Mouse (Mus musculus): ENCODE data around the gene Ubr3. TPM values are rescaled to one million over a fixed set of nuclear protein-coding genes. Genes with fewer than 3 reads are reported as not detected.

Gene Ubr3
- 10 to 100 TPM; 67.0 to 84.1 TPM for total RNA-seq (2021)
- long read RNA-seq, experiment 1, full-length matches to known transcripts = 2 of 8 reads
- long read RNA-seq, experiment 1, partial matches to known transcripts = 2 of 8 reads
- long read RNA-seq, experiment 1, other reads (novel, unspliced or antisense) = 4 of 8 reads
- long read RNA-seq, experiment 2, full-length matches to known transcripts = 3 of 16 reads
- long read RNA-seq, experiment 2, partial matches to known transcripts = 2 of 16 reads
- long read RNA-seq, experiment 2, other reads (novel, unspliced or antisense) = 11 of 16 reads

DNA sequence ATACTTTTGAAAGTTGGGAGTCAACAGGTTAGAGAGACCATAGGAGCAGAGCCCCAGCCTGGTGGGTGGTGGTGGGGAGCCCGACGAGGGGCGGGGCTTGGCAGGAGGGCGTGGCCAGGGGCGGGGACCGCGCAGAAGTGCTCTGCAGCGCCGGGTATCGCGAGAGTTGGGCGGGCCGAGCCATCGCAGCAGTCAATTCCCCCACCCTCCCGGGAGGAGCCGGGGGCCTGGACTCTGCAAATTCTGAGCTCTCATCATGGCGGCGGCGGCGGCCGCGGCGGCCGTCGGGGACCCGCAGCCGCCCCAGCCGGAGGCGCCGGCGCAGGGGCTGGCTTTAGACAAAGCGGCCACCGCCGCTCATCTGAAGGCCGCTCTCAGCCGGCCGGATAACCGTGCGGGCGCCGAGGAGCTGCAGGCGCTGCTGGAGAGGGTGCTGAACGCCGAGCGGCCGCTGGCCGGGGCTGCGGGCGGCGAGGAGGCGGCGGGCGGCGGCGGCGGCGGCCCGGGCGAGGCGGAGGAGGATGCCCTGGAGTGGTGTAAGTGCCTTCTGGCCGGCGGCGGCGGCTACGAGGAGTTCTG, at the start of gene Ubr3:
Gene Ubr3, plus strand, starts transcription at position 208 of the 579 bp plus-strand sequence.
- peak; percentile 100 for DNase-seq

- DNase-seq = no peak
Measured at GRCm38 (mm10) chr2:69849215-69849614, 47.8 kb upstream of the Ubr3 start.

DNA sequence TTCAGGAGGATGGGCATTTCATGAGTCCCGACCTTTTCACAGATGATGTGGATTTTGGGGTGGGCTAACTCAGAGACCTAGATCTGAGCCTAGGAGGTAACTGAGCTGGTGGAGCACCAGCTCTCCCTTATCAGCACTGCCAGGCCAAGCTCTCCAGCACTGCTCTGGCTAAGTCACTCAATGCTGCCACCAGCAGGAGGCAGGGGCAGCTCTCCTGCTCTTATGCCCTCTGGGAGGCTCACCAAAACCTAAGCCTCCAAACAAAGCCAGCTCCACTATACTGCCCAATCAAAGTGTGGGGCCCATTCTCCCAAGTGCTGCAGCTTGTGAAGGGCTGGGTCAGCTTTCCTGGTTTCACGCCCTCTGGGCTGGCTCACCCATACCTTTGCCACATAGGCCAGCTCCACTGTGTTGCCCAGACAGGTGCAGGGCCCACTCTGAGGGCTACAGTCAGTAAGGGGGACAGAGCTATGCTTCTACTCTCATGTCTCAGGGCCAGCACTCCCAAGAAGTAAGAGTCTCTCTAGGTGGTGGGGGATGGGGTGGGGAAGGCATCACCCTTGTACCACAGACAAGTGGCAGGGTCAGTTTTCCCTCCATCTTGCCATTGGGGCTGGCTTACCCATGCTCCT, 45.5 kb upstream of the Ubr3 start:
- no peak for DNase-seq

GRCm38 (mm10) chr2:69856392-69856791, 40.7 kb upstream of the Ubr3 start:
- DNase-seq = no peak

- DNase-seq = no peak
Measured at GRCm38 (mm10) chr2:69857882-69858281, 39.2 kb upstream of the Ubr3 start.

DNA sequence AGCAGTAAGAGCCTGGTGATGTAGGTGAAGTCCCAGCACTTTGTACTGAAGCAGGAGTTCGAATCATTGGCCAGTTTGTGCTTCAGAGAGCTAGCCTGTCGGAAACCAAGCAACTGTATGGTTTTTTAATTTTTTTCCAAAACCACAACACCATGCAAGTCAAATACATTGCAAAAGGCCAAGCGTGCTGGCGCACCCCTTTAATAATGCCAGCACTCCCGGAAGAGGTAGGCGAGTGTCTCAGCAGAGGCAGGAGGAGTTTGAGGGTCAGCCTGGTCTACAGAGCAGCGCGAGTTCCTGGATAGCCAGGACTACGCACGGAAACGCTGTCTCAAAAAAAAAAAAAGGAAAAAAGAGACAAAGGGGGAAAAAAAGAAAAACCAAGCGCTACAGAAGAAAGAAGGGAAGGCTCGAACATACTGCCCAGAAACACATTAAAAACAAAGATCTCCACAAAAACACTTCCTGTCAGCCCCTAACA, 36.0 kb upstream of the Ubr3 start:
- DNase-seq = peak; percentile 44

GRCm38 (mm10) chr2:69861485-69862091, 35.5 kb upstream of the Ubr3 start, which contains the start of gene Ssb:
Gene Ssb, plus strand, starts transcription at chr2:69861562.
- DNase-seq = peak; percentile 96

- no peak for DNase-seq
Measured at GRCm38 (mm10) chr2:69862117-69862657, 34.9 kb upstream of the Ubr3 start.

GRCm38 (mm10) chr2:69883990-69884391, 13.1 kb upstream of the Ubr3 start:
- no peak for DNase-seq

GRCm38 (mm10) chr2:69884581-69884980, 12.5 kb upstream of the Ubr3 start:
- DNase-seq = no peak

- no peak for DNase-seq
Measured at GRCm38 (mm10) chr2:69885050-69885449, 12.0 kb upstream of the Ubr3 start.

DNA sequence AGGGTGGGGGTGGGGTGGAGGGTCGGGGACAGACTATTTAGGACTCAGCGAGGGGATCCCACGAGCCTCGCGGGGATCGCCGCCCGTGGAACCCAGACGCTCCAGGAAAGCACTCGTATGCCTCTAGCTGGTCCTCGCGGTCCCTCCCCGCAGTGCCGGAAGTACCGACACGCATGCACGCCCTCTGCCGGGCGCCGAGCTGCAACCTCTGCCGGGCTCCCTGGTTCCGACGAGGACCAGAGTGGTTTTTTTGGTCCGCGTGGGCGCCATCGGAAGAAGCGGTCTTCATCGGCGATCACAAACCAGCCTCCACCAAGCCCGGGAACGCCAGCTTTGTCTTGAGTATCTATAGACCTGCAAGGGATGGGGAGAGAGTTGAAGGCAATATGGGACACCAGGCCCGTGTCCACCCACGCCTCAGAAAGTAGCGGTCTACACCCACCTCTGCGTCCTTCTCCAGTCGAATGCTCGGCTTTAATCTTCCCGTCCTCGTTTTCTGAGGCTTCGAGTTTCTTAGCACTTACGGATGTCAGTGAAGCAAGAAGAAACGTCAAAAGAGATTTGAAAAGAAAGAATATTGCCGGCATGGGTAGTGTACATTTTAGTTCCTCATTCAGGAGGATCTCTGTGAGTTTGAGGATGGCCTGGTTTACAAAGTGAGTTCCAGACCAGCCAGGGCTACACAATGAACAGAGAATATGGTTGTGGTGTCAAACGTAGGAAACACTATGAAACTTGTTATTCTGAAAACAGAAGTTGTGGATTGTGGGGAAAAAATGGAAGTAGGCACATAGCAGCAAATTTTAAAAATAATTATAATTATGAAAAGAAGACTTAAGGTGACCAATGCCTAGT, 11.4 kb upstream of the Ubr3 start, which contains the start of gene Mettl5:
Gene Mettl5, minus strand, starts transcription at position 165 of the 855 bp plus-strand sequence.
- DNase-seq = peak; percentile 94

DNA sequence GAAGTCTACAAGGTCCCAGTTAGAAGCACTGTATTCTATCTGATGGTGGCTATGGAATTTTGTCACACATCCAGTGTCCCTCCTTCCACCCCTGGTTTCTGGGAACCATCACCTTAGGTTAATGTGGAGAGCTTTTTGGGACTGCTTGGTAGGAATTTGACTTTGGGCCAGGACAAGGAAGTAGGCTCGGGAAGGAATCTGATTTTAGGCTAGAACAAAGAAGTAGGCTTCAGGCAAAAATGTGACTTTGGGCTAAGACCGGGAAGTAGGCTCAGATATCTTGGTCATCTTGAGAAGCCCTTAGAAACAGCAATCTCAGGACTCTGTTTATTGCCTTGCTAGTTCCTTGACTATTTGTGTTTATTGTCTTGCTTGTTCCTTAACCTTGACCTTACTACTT, 8.1 kb upstream of the Ubr3 start:
- no peak for DNase-seq

DNA sequence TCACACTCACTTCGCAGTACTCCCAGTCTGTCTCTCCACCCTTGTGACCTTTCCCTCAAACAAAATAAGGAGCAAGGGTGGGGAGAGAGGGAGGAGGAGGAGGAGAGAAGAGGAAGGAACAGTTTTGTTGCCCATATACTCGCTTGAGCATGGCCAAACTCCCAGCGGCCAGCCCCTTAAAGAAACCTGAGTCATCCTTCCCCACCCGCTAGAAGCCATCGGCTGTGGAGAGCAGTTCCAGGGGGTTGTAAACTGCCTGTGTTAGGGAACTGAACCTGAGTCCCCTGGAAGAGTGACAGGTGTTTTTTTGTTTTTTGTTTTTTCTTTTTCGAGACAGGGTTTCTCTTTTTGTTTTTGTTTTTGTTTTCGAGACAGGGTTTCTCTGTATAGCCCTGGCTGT, 6.2 kb upstream of the Ubr3 start:
- DNase-seq = no peak

- DNase-seq = no peak
Measured at GRCm38 (mm10) chr2:69893145-69893544, 3.9 kb upstream of the Ubr3 start.

GRCm38 (mm10) chr2:69893891-69894290, 3.2 kb upstream of the Ubr3 start:
- no peak for DNase-seq

DNA sequence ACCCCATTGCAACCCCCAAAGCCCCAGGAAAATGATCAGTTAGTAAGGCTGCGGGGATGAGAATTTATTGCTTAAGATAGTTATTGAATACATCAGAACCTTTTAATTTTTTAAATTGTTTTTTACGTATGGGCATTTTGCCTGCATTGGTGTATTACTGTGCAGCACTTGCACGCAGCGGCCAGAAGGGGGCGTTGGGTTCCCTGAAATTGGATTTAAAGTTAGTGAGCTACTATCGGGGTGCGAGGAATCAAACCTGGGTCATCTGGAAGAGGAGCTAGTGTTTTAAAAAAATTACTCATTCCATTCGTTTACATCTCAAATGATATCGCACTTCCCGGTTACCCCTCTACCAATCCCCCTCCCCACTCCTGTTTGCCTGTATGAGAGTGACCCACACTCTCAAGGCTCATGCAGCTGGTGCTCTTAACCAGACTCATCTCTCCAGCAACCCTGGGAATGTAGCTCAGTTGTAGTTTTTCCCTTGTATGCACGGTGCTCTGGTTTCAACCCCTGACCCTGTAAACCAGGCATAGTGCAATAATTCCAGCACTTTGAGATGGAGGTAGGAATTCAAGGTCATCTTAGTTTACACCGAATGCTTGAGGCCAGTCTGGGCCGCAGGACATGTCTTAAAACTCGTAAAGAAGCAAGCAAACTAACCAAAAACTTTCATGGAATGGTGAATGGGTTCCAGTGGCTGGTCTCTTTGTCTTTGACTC, 1.4 kb upstream of the Ubr3 start:
- no peak for DNase-seq

DNA sequence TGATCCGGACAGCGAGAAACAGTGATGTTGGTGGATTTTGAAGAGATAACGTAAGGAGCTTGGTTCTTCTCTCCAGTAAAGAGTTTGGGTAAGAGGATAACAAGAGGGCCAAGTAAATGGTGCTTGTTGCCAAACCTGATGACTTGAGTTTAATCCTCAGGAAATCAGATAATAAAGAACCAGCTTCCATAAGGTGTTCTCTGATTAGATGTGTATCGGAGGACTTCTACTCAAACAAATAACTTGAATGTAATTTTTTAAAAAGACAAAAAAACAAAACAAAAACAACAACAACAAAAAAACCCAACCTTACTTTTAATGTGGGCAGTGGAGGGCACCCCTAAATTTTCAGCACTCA, 843 bp upstream of the Ubr3 start:
- DNase-seq = no peak

- peak; percentile 75 for DNase-seq
Measured at GRCm38 (mm10) chr2:69897618-69898575, 851 bp downstream of the Ubr3 start.

DNA sequence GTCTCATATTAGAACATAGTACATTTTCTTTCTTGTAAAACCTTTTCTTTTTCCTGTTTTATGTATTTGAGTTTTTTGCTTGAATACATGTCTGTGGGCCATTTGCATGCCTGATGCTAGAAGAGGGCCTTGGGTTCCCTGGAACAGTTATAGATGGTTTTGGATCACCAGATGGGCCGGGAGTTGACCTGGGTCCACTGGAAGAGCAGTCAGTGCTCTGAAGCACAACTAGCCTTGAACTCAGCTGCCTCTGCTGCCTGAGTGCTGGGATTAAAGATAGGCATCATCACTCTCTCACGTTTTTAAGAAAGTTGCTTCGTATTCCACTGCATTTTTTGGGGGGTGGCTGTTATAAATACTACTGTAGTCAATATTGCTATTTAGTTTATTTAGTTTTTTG, 6.5 kb downstream of the Ubr3 start:
- no peak for DNase-seq

Data from adrenal gland, postnatal 10 days (tissue).